Mouse (Mus musculus): ENCODE data around the gene Atrnl1.
A peak's percentile ranks its signal among the peaks of the same experiment; 100 is the strongest.

Atrnl1 gene

GRCm38 (mm10) chr19:57610476-57611261 is at the start of gene Atrnl1:
Atrnl1 (plus strand) TSS chr19:57611034.
- peak; percentile 18 to 52 for DNase-seq (ENCODE audit: low read depth in 1 of 2, low spot score in 2 of 2)

- DNase-seq (ENCODE audit: low read depth in 1 of 2, low spot score in 2 of 2), result no peak
Observed at GRCm38 (mm10) chr19:57561486-57561885, 49.3 kb upstream of the Atrnl1 start.

DNA sequence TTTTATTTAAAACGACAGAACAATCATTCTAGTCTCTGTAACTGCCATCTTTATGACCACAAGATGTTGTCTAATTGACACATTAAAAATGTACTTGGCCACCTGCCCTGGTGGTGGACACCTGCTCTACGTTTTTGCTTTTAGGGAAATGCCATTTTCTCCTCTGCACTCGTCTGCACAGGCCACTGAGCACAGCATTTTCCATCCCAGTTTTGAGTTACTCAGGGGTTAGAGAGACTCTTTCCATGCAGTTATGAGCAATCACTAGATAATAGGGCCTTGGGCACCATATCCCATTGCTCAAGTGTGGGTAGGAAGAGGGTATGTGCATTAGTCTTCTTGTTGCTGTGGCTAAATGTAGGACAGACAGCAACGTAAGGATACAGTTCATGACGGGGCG is 41.8 kb upstream of the Atrnl1 start:
- no peak for DNase-seq (ENCODE audit: low read depth in 1 of 2, low spot score in 2 of 2)

- DNase-seq (ENCODE audit: low read depth in 1 of 2, low spot score in 2 of 2), result no peak
Observed at GRCm38 (mm10) chr19:57572360-57573237, 38.2 kb upstream of the Atrnl1 start.

- DNase-seq (ENCODE audit: low read depth in 1 of 2, low spot score in 2 of 2), result no peak
Observed at GRCm38 (mm10) chr19:57573470-57573869, 37.4 kb upstream of the Atrnl1 start.

DNA sequence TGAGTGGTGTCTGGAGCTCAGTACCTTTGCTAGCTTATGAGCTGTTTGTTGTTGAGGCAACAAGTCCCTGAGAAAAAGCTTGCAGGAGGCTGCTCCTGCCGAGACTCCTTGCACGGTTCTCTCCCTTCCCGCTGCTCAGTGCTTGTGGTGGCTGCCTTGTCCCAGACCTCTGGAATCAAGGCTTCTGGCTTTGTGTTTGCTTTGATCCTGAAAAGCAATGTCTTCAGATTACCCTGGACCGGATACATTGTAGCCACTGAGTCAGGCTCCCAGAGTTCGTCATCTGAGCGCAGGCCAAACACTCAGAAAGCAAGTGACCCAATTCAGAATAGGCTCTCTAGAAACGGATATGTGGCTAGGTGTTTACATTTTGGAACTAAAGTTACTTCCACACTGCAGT is 35.8 kb upstream of the Atrnl1 start:
- no peak for DNase-seq (ENCODE audit: low read depth in 1 of 2, low spot score in 2 of 2)

DNA sequence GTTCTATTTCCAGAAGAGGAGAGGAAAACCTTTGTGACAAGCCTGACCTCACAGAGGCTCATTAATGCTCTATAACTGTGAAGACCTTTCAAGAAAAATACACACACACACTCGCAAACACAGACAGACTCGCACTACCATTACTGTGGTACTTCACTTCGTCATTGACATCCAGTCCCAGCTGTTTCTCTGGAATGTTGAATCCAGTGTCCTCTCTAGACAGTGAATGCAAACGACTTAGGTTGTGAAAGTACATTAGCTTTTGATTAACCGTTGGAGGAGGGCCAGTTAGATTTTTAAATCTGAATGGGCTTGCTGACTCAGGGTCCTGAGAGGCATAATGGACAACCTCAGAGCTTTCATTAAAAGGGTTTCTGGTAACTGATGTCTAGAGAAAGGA is 34.0 kb upstream of the Atrnl1 start:
- no peak for DNase-seq (ENCODE audit: low read depth in 1 of 2, low spot score in 2 of 2)

- DNase-seq (ENCODE audit: low read depth in 1 of 2, low spot score in 2 of 2), result no peak
Observed at GRCm38 (mm10) chr19:57577256-57577655, 33.6 kb upstream of the Atrnl1 start.

- DNase-seq (ENCODE audit: low read depth in 1 of 2, low spot score in 2 of 2), result no peak
Observed at GRCm38 (mm10) chr19:57580962-57581361, 29.9 kb upstream of the Atrnl1 start.

DNA sequence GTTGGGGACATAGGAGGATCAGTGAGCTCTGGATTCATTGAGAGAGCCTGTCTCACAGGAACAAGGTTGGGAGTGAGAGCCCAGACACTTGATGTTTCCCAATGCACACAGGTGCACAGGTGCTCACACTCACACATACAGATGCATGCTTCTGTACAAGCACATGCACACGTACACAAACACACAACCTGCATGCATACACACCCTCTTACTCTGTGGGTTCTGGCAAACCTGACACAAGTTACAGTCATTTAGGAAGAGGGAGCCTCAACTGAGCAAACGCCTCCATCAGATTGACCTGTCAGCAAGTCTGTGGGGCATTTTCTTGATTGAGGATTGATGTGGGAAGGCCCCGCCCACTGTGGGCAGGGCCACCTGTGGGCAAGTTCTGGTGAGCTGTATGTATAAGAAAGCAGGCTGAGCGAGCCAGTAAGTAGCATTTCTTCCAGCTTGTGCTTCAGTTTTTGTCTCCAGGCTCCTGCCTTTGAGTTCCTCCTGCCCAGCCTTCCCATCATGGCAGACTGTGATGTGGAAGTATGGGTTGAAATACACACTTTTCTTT is 25.5 kb upstream of the Atrnl1 start:
- no peak for DNase-seq (ENCODE audit: low read depth in 1 of 2, low spot score in 2 of 2)

DNA sequence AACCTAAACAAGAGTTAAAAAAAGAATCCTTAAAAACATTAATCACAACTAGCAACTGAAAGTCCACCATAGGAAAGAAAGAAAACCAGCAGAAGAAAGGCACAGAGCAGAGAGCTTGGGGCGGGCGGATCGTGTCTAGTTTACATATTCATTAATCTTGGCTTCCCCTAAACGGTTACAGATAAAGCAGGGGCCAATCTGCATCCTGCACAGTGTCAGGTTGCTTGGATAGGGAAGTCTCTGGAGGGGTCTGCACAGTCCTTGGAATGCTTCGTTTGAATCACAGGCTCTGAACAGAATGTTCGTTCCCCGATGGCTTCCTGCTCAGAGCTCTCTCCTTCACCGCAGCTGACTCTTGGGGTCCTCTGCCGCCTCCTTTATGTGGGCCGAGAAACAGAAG is 24.7 kb upstream of the Atrnl1 start:
- no peak for DNase-seq (ENCODE audit: low read depth in 1 of 2, low spot score in 2 of 2)

- no peak for DNase-seq (ENCODE audit: low read depth in 1 of 2, low spot score in 2 of 2)
Observed at GRCm38 (mm10) chr19:57589516-57589915, 21.3 kb upstream of the Atrnl1 start.

- peak; percentile 46 to 60 for DNase-seq (ENCODE audit: low read depth in 1 of 2, low spot score in 2 of 2)
Observed at GRCm38 (mm10) chr19:57590895-57591294, 19.9 kb upstream of the Atrnl1 start.

- no peak for DNase-seq (ENCODE audit: low read depth in 1 of 2, low spot score in 2 of 2)
Observed at GRCm38 (mm10) chr19:57591631-57592030, 19.2 kb upstream of the Atrnl1 start.

GRCm38 (mm10) chr19:57592355-57592754 is 18.5 kb upstream of the Atrnl1 start:
- DNase-seq (ENCODE audit: low read depth in 1 of 2, low spot score in 2 of 2), result no peak

DNA sequence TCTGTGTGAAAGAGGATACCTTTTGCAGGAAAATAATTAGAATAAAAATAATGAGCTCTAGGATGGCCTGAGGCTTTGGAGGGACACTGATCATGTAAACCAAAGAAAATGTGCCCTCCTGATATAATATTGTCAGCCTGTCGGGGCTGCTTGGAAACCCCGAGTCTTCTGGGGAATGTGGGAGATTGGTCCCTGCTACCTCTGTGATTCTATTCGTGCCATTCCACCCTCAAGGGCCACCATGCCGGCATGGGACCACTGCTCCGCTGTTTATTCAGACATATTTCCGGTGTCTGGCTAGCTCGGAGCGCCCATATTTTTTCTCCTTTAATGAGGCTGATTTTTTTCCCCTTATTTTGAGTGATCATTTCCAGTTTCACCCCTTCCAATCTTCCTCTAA is 11.7 kb upstream of the Atrnl1 start:
- DNase-seq (ENCODE audit: low read depth in 1 of 2, low spot score in 2 of 2), result no peak

GRCm38 (mm10) chr19:57600233-57600929 is 10.5 kb upstream of the Atrnl1 start:
- DNase-seq (ENCODE audit: low read depth in 1 of 2, low spot score in 2 of 2), result no peak

DNA sequence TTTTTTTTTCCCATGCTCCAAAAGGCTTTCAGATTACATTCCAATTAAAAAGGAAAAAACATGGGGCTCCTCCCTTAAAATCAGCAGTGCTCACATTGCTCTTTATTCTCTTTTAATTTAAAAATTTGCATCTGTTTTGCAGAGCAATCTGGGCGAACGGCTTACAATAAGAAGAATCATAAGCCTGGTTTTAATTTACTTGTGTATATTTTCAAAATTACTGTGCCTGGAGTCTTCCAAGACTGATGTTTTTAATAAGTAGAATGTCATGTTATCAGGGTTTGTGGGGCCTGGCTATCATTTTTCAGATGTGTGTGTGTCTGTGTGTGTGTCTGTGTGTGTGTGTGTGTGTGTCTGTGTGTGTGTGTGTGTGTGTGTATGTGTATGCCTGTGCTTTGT is 9.9 kb upstream of the Atrnl1 start:
- no peak for DNase-seq (ENCODE audit: low read depth in 1 of 2, low spot score in 2 of 2)

DNA sequence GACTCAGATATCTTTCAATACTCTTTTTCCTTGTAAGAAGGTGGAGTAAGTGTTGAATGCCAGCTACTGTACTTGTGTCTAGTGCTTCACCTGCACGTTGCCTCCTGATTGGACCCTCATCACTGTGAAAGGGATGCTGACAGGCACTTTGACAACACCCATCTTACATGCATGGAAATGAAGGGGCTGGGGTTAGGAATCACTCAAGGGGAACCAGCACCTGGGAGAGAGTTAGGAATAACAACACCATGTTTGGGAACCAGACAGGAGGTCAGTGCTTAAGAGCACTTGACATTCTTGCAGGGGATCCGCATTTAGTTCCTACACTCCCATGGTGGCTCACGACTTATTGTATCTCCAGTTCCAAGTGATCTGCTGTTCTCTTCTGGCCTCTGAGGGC is 7.2 kb upstream of the Atrnl1 start:
- DNase-seq (ENCODE audit: low read depth in 1 of 2, low spot score in 2 of 2), result no peak

GRCm38 (mm10) chr19:57605941-57606340 is 4.9 kb upstream of the Atrnl1 start:
- no peak for DNase-seq (ENCODE audit: low read depth in 1 of 2, low spot score in 2 of 2)

DNA sequence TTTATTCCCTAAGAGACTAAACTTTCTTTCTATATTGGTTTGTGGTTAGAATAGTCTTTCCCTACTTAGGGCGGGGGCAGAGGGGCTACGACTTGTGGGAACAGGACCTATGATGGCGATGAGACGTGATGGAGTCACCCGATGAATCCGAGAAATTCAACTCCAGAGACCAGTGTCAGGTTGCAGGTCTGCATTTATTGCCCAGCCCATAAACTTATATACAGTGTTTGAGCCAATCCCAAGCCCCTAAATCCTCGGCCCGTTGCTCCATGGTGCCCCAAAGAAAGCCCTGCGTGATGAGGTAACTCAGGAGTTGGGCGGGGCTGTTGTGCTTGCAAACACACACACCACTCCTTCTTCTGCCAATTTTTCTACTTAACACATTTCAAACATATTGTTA is 4.5 kb upstream of the Atrnl1 start:
- no peak for DNase-seq (ENCODE audit: low read depth in 1 of 2, low spot score in 2 of 2)
